Mouse (Mus musculus): Measurements from ENCODE around the gene Rtn4.

The Rtn4 gene

GRCm38 (mm10) chr11:29765063-29765462 lies 72.3 kb downstream of the Rtn4 start:
- no peak for DNase-seq (ENCODE audit: low read depth, low spot score)

DNA sequence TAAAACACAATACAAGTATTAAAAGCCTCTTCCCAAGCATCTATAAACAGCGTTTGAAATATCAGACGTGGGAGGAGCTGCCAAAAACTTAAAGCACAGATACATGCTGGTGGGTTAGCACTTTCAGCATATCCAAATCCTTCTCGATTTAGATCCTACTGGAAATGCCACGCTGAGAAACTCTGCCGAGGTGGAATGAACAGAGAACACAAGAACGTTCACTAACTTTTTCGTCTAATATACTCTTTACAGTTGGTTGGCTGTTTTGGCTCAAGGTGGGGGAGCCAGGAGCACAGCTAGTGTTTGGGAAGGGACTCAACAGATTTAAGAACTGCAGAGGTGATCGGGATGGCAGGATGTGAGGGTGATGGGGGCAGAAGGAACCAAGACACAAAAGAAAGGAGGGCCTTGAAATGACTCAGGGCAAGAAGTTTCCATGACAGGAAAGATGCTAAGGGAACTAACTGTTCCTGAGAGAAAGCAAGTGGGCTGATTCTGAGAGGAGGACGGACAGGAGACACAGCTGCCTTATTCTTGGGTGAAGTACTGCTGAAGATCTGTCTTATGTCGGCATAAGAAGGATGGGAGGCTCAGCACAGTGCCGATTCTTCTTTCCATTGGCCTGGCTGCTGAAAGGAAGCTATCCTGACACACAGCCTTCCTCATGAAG lies 73.7 kb downstream of the Rtn4 start:
- DNase-seq (ENCODE audit: low read depth, low spot score), result no peak

DNA sequence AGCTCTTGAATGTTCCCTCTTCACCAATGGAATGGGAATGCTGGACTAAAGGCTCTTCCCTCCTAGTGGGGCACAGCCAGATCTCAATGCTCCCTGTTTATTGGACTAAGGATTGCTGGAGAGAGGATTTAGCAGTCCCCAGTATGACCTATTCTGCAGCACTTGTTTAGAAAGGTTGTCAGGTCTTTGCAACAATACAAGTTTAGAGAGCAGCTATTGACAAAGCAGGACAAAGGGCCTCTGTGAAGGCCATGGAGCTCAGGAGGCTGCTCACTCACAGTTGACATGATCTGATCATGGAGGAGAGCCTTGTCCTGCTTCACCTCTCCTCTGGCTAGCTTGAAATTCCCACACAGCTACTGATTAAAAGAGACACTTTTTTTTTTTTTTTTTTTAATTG lies 75.8 kb downstream of the Rtn4 start:
- no peak for DNase-seq (ENCODE audit: low read depth, low spot score)

DNA sequence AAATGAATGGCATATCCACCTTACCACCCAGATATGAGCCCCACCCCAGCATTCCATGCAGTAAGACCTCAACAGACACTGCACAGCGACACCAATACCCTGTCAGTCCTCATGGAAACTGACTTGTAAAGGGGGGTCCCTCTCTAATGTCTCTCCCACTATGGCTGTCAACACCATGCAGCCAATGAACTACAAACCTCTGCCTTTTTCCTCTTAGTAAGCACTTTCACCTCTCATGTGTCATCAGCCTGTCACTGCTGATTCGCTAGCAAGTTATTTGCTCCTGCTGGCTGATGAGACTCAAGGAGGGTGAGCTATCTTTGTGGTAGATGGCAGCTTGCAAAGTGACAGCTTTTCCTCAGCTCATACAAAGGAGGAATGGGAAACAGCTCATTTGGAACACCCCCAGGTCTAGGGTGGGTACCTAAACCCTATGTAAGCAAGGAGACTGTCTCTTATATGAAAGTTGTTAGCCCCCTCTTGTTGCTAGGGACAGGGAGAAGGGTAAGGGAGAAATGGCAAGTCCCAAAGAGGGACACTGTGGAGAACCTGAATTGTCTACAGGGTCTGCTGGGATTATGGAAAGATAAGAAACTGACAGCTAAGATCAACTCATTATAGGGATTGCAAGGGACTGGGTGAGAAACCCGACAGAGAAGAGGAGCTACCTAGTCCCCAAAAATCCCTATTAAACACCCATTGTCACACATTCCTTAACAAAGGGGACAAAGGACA lies 78.1 kb downstream of the Rtn4 start:
- no peak for DNase-seq (ENCODE audit: low read depth, low spot score)

GRCm38 (mm10) chr11:29772279-29772678 lies 79.5 kb downstream of the Rtn4 start:
- no peak for DNase-seq (ENCODE audit: low read depth, low spot score)

DNA sequence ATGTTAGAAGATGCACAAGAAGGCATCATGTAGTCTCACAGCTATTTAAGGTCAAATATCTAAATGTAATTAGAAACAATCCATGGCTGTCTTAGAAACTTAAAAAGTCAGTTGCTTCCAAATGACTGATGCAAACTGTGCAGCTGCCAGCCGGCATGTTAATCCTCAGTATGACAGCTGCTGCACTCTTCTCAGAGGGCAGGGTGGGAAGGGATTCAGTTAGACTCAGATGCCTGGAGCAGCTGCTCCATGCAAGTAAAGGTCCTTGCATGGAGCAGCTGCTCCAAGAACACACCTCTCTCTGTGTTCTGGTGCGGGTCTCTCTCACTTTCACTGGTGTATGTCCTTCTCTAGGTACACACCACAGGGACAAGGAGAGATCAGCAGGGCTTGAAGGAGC lies 81.5 kb downstream of the Rtn4 start:
- DNase-seq (ENCODE audit: low read depth, low spot score), result no peak

- no peak for DNase-seq (ENCODE audit: low read depth, low spot score)
Measured at GRCm38 (mm10) chr11:29774760-29775159, 82.0 kb downstream of the Rtn4 start.

DNA sequence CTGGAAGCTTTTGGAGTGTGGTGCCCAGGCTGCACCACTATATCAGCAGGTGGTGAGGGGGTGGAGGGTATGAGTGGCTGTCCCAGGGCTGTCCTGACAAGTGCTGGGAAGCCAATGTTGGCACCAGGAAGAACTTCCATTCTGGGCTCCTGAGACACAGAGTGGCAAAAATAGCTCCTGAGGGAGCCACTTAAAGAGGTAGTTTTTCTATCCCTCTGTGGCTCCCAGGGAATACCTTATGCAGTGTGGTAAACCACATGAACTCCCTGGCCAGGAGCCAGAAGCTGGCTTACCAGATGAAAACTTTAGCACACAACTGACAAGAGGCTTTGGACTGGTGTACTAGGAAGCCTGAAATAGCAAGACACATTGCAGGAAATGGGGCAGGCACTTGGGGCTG lies 85.2 kb downstream of the Rtn4 start:
- no peak for DNase-seq (ENCODE audit: low read depth, low spot score)

DNA sequence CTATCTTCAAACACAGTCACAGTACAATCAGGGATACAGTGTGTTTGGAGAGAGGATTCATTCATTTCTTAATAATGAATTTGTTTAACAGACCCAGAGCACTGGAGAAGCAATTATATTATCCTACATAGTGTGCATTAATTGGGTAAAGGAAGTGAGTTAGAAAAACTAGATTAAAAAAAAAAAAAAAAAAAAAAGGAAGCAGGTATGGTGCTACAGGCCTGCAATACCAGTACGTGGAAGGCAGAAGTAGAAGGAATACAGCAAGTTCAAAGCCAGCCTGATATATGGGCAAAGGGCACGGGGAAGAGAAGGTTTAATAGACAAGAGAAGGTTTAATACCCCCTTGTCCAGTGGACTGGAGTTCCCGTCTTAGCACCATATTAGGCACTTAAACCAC lies 86.2 kb downstream of the Rtn4 start:
- no peak for DNase-seq (ENCODE audit: low read depth, low spot score)

- no peak for DNase-seq (ENCODE audit: low read depth, low spot score)
Measured at GRCm38 (mm10) chr11:29779409-29780026, 86.8 kb downstream of the Rtn4 start.

DNA sequence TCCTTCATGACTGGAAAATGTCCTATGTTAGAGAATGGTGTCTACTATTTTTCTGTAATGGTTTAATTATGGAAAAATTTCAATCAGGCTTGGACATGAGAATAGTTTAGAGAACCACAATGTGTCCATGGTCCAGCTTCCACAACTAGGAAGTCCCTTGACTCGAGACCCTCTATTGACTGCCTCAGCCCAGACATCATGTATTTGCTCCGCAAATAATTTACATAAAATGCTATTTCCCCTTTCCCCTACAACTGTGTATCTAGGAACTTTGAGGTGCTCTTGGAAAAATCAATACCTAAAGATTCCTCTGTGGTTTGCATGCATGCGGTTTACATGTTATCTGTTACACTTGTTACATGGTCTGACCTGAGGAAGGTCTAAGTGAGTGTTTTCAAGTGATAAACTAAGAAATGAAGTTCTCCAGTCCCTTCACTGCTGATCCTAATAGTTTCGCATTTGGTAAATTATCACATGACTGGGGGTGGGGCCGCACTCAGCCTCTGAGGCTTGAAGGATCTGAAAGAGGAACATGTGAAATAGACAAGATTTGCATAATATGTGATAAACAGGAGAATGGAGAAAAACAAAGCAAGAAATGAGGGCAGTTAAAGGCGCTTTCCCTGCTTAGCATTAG lies 94.0 kb downstream of the Rtn4 start:
- DNase-seq (ENCODE audit: low read depth, low spot score), result no peak

DNA sequence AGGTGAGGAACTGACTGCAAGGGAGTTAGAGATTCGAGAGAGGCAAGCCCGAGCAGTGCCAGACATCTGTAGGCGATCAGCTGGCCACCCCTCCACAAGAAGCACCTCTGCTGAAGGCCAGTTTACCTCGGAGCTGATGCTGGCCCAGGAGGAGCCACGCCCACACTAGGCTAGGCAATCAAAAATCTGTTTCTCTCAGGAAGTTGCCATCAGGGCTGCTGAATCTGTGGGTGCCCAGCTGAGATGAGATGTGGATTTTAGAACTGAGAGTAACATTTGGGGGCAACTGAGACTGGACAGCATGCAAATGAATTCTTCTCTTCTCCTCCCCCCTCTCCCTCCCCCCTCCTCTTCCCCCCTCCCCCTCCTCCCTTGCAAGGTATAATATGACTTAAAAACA lies 94.7 kb downstream of the Rtn4 start:
- DNase-seq (ENCODE audit: low read depth, low spot score), result no peak

GRCm38 (mm10) chr11:29788499-29788898 lies 95.8 kb downstream of the Rtn4 start:
- DNase-seq (ENCODE audit: low read depth, low spot score), result no peak

- DNase-seq (ENCODE audit: low read depth, low spot score), result no peak
Measured at GRCm38 (mm10) chr11:29788921-29789638, 96.3 kb downstream of the Rtn4 start.

DNA sequence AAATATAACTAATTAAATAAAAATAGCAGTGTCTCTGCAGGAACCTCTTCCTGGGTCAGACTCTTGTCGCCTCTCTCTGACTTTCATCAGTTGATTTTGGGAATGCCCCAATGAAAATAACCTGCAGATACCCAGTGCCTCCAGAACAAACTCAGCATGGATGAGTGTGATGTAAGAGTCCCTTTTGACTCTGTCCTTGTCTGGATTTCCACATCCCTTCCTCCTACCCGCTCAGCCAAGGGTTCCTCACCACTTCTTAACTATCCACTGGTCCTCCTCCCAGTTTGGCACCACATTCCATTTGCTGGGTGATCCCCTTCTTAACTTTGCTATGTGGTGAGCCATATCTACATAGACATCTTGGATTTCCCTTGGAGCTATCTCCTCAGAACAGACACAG lies 98.0 kb downstream of the Rtn4 start:
- no peak for DNase-seq (ENCODE audit: low read depth, low spot score)

Data from CD4-positive, CD25-positive, alpha-beta regulatory T cell, adult 2 months (primary cell).